Mouse (Mus musculus) urinary bladder, postnatal 10 days (tissue): ENCODE measurements around the gene Gpr180.
A peak's percentile ranks its signal among the peaks of the same experiment; 100 is the strongest.
"Not testable (repeated sequence)": the region's sequence is repeated elsewhere in the genome, so short reads cannot be mapped to it uniquely, and the experiment has no call there.

ENCODE experiments used
- DNase-seq: peaks from one replicate; pipeline ENCODE4 v3.0.0; 2022; ENCODE audit warnings: low spot score

The Gpr180 gene

GRCm38 (mm10) chr14:118136744-118137452, at the start of gene Gpr180:
TSS of gene Gpr180 (plus strand) at chr14:118137158.
- peak; percentile 94 for DNase-seq

DNA sequence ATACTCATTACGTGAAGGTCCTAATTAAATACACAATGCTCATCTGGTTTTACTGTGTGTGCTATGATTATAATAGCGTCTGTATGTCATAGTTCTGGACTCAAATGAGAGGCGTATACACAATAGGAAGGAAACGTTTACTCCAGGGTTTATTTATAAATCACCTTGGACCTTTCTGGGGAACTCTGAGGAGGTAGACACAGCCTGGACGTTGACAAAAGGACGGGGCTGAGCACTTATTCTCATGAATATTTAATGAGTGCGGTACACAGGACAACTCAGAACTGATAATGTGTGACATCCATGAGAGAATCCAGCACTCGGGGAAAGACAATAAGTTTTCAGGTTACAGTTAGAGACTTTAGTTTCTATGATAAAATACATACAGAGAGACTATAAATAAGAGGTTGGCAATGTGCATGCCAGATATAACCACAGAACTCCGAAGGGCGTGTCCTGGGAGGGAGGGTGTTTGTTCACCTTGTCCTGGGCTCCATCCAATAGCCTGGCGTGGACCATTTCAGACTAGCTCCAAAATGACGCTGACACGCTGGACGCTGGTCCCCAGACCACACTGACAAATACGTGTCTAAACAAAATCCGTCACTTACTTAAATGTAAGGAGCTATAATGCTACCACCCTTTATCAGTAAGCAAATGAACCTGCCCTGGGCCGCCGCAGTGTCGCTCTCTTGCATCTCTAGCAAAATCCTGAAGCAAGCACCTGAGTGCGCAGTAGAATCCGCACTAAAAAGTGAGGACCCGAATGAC, 48.3 kb upstream of the Gpr180 start:
- DNase-seq = no peak

DNA sequence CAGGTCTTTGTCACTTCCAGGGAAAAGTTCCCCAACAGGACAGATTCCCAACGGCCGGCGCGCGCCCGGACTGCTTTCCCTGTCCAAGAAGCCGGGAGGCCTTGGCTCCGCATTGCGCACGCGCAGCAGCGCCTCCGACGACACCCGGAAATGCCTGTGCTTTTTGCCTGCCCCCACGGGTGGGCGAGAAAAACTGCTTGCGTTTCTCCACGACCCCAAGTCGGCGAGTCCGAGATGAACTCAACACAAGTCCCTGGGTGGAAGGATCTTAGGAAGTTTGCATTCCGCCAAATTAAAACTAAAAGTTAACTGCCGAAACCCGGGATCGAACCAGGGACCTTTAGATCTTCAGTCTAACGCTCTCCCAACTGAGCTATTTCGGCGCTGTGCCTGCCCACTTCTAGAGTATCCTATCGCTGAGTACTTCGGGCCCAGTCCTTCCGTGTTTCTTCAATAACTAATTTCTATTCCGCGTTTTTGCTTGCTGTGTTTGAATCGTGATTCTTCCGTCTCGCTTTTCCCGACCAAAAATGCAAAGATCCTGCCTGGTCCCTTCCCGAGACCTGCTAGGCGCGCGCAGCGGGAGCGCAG, 47.6 kb upstream of the Gpr180 start:
- DNase-seq = peak; percentile 62

DNA sequence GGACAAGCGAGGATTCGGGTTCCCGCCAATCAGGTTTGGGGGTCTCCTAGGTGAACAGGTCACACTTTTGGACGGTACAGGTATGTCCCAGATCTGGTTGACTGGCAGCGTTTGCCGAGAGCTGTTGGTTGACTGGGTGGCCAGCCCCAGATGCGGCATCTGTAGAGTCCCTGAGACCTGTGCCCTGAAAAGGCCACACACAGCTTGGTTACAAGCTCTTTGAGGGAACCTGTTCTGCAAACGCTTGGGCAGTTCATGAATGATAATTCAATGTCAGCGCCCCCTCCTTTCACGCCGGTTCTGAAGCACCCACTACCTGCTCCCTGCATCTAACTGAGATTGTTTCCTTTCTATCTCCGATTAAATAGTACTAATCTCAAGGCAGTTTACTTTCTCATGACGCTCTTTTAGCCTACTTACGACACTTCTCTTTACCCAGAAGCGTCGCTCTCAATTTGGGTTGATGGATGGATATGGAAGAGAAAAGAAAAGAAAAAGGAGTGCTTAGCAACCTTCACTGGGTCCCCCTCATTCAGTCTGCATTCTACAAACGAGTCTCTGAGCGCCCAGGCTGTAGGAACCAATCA, 47.1 kb upstream of the Gpr180 start:
- DNase-seq = no peak

GRCm38 (mm10) chr14:118098265-118098664, 38.7 kb upstream of the Gpr180 start:
- DNase-seq = no peak

- no peak for DNase-seq
Measured at GRCm38 (mm10) chr14:118101227-118101990, 35.5 kb upstream of the Gpr180 start.

DNA sequence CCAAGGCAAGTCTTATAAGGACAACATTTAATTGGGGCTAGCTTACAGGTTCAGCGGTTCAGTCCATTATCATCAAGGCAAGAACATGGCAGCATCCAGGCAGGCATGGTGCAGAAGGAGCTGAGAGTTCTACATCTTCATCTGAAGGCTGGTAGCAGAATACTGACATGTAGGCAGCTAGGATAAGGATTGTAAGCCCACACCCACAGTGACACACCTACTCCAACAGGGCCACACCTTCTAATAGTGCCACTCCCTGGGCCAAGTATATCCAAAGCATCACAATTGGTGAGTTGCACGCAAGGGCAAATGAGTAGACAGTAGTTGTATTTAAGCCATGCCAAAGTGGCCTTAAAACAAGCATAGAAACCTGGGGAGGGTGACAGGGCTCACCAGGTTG, 29.5 kb upstream of the Gpr180 start:
- DNase-seq = not testable (repeated sequence)

- no peak for DNase-seq
Measured at GRCm38 (mm10) chr14:118113116-118113515, 23.8 kb upstream of the Gpr180 start.

GRCm38 (mm10) chr14:118124129-118124528, 12.8 kb upstream of the Gpr180 start:
- no peak for DNase-seq

DNA sequence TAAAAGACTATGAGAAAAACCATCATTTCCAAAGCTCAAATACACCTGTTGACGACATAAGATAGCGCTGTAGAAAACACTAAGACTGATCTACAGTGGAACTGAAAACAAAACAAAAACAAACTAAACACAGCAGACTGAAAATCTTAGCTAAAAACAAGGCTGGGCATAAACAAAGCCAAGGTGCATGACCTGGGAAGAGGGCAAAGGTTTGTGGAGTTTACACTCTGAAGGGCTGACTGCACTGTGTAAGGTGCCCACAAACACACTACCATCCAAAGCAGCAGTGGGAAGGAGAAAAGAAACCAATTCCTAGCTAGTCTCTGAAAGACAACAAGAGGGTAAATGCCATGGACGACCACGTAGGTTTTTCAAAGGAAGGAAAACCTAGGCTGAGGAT, 12.2 kb upstream of the Gpr180 start:
- DNase-seq = no peak

DNA sequence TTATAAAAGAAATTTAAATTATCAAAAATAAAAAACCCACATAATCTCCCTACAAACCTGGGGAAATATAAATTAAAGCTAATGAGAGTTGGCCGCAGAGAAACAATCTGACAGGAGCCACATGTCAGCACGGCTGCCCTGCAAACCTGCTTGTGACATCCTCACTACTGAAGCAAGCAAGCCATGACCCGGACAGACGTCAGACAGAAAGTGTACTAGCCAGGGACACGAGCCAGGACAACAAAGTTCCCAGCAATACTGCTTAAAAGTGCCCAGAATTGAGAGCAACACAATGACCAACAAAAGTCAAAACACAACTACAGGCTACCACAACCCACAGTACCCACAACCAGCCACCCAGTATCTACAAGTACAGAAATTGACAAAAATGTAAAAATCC, 10.7 kb upstream of the Gpr180 start:
- DNase-seq = no peak

GRCm38 (mm10) chr14:118131472-118131871, 5.5 kb upstream of the Gpr180 start:
- no peak for DNase-seq

DNA sequence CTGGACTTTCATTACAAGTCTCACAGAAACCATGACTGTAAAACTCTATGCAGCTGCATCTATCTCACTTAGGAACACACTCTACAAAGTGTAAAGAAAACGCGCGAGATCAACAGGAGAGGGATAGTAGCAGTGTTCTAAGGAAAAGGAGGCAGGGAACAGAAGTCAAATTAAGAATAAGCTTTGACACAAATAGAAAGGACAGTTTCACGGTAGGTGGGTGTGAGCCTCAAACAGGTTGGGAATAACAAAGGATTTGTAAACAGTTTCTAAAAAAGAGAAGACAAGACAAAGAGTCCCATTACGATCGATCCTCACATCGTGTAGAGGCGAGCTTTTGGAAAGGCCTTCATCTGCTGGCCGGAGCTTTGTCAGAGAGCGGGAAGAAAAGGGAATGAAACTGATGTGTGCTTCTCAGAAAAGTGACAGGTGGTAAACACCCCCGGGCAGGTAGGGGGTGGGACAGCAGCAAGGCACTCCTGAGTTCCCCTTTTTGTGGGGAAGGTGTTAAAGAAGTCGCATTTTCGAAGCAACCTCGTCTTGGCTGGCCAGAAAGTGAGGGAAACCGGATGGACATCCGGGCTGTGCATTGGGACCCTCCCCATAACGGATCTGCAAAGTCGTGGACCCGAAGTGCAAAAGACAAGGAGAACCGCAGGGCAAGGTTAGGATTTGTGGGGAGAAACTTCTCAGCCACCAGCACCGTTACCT, 4.9 kb upstream of the Gpr180 start:
- DNase-seq = no peak

- peak; percentile 90 for DNase-seq
Measured at GRCm38 (mm10) chr14:118132642-118132977, 4.3 kb upstream of the Gpr180 start, which contains the start of gene Tgds. TSS of gene Tgds (minus strand) at chr14:118132755.

DNA sequence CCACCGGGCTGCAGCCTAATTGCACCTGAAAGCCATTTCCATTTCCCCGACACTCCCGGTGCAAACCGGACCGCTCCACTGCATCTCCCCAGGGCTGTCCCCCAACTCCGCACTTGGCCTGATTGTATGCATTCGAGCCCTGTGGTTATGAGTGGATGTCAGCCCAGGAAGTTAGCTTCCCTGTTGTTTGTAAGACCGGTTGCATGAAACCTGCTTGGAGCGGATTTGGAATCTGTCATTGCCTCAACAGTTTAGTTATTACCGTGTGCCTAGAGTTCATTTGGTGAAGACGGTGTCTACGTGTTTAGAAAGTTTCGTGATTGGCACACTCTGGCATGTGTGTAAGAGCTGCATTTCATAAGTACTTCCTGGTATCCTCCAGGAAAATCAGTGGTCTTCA, 529 bp downstream of the Gpr180 start:
- DNase-seq = no peak

DNA sequence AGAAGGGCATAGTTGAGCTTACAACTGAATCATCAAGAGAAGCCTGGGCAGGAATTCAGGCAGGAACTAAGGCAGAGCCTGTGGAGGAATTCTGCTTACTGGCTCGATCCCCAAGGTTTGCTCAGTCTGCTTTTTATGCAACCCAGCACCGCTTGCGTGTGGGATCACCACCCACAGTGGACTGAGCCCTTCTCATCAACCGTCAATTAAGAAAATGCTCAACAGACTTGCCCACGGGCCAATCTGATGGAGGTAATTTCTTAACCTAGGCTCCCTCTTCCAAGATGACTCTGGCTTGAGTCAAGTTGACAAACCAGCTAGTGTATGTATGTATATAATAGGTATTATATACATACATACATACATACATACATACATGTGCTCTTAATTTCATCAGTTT, 5.3 kb downstream of the Gpr180 start:
- no peak for DNase-seq

GRCm38 (mm10) chr14:118148046-118148445, 11.1 kb downstream of the Gpr180 start:
- no peak for DNase-seq

- no peak for DNase-seq
Measured at GRCm38 (mm10) chr14:118148554-118148953, 11.6 kb downstream of the Gpr180 start.

GRCm38 (mm10) chr14:118150656-118151551, 13.9 kb downstream of the Gpr180 start:
- no peak for DNase-seq

DNA sequence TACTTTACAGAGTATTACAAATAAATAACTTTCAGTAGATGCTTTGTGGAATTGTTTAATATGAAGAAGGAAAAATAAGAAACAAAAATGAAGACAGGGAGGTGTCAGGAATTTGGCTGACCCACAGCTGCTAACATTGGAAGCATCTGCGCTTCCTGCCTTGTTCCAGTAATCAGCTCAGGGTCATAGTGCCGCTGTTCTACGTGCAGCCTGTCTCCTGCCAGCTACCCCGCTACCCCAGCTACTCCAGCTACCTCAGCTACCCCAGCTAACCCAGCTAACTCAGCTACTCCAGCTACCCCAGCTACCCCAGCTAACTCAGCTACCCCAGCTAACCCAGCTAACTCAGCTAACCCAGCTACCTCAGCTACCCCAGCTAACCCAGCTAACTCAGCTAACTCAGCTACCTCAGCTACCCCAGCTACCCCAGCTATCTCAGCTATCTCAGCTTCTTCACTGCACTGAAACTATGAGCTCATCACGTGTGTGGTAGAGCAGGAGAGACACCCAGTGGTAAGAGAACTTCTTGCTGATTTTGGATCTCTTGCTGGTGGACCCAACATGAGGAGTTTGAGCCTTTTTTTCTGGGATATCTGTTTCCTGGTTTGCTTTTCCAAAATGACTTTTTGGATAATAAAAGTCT, 14.8 kb downstream of the Gpr180 start:
- DNase-seq = no peak
